Mouse (Mus musculus) brown adipose tissue, adult 24 weeks (tissue): Measurements from ENCODE around the gene Eif1. TPM values are rescaled to one million over a fixed set of nuclear protein-coding genes. Genes with fewer than 3 reads are reported as not detected.
A peak's percentile ranks its signal among the peaks of the same experiment; 100 is the strongest.
"Not testable (repeated sequence)": the region's sequence is repeated elsewhere in the genome, so short reads cannot be mapped to it uniquely, and the experiment has no call there.

Experiments
- H3K27ac ChIP-seq: fragments of 200-500 bp; replicated peaks from 2 replicates; pipeline ENCODE4 v1.5.1; 2012; ENCODE audit warnings: low read depth, mild to moderate bottlenecking, low read length
- H3K4me1 ChIP-seq: fragments of 200-500 bp; 2 replicates; pipeline ENCODE4 v1.6.1; 2012; ENCODE audit warnings: low read length, mixed read lengths; ENCODE audit not compliant: control insufficient read depth, insufficient read depth, insufficient read length
- H3K4me3 ChIP-seq: fragments of 200-500 bp; 2 replicates; pipeline ENCODE4 v1.5.1; 2012; ENCODE audit warnings: low read depth, mild to moderate bottlenecking, low read length, moderate library complexity; ENCODE audit not compliant: insufficient read depth
- polyA plus RNA-seq: library from polyadenylated mRNA; stranded (reverse); fragments of >200 nt; gene quantifications from 2 replicates; pipeline ENCODE4 v1.2.4, GENCODE M21; 2012; ENCODE audit not compliant: missing spikeins, insufficient read depth, insufficient read length

Eif1 gene
- polyA plus RNA-seq, 1 experiment, result 1,185 TPM

DNA sequence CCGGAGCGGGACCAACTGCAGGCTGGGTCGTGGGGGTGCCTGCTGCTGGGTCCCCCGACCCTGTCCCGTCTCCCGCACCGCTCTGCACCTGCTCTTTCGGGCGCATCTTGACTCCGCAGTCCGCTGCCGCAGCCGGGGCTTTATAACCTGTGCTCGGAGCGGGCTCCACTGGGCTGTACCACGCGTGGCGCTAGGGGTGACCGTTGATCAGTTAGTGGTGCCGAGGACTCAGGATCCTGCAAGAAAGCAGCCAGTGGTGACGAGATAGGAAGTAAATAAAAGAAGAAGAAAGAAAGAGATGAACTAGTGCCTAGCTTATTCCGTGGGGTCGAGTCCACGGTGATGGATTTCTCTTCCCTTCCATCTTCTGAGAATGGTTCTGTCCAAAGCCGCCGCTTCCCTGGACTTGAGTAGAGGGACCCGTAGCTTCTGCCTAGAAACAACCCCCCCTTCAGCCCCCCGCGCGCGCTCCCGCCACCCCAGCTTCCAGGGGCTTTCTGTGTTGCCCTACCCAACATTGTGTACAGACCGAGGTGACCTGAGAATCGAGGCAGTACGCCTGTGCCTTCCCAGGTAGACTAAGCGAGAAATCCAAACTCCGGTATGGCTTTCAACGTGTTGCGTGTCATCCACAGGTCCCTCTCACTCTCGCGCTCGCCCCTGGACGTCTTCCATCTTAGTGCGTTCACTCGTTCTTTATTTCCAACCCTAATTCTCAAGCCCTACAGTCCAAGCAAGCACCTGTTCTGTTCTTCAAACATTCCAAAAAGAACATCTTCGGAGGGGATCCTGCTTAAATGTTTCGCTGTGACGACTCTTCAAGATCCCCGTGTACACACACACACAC is 36.5 kb downstream of the Eif1 start, which contains the start of gene Hap1:
TSS of gene Hap1 (minus strand) at position 157 of the 847 bp plus-strand sequence.
- Histone ChIP-seq H3K4me3 (peak within 1 kb of the TSS; percentile 77), H3K27ac (no peak within 1 kb of the TSS), H3K4me1 (no peaks in the 10 kb centered on the region)

DNA sequence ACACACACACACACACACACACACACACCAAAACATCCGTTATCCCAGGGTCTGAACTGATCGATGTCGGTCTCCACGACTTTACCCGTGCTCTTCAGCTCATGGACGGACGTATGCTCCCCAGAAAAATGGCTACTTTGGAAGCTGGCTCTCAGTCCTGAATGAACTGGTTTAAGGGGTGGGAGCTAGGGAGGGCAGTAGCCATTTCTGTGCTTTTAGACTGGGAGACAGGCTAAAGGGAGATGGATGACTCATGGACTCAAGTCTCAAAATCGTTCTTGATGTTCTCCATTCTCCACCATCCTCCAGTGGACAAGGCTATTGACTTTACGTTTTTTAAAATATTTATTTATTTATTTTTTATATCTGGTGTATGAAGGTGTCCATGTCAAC is 37.1 kb downstream of the Eif1 start:
- no peak overlapping the region for H3K27ac ChIP-seq
- no peaks in the 10 kb centered on the region for H3K4me1 ChIP-seq
- peak overlapping the region; percentile 77 for H3K4me3 ChIP-seq

DNA sequence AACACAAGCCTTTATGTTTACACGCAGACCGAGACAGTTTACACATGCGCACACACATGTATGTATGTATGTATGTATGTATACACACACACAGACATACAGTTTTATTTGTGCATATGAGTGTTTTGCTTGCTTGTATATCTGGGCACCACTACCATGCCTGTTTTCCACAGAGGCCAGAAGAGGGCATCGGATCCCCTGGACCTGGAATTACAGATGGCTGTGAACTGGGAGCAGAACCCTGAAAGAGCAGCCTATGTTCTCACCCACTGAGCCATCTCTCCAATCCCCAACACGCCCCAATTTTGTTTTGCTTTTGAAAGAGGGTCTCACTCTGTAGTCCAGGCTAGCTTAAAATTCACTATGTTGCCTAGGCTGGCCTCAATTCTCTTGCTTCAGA is 37.7 kb downstream of the Eif1 start:
- no peak overlapping the region for H3K27ac ChIP-seq
- no peaks in the 10 kb centered on the region for H3K4me1 ChIP-seq
- no peak overlapping the region for H3K4me3 ChIP-seq

DNA sequence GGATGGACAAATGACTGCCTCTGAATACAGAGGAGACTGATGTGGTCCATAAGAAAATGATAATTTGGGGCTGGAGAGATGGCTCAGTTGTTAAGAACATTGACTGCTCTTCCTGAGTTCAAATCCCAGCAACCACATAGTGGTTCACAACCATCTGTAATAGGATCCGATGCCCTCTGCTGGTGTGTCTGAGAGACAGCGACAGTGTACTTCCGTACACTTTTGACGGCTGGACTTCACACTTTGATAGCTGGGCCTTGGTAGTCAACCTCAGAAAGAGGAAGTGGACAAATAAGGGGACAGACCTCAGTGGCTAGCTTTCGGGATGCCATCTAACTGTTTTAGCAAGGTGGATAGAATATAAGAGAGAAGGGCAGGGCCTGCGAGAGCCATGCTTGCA is 40.5 kb downstream of the Eif1 start:
- H3K4me3 ChIP-seq, result no peak overlapping the region
- peaks cover 5% of the 10 kb centered on the region; the same call in 1 of the 2 replicates for H3K4me1 ChIP-seq
- H3K27ac ChIP-seq, result no peak overlapping the region

DNA sequence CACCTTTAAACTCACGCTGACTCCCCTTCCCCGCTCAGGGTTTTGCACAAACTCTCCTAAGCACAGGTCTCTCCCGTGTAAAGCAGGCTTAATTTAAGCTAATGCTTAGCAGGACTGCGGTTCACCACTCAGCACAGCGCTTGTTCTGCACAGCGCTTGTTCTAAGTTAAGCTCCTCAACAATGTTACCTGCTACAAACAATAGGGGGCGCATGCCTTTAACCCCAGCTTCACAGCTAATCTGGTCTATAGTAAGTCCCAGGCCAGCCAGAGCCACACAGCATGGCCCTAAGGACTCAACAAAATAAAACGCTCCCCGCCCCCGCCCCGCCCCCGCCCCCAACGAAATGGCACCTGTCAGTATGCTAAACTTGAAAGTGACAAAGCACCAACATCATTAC is 41.4 kb downstream of the Eif1 start:
- H3K4me3 ChIP-seq, H3K27ac ChIP-seq: not testable (repeated sequence)
- peaks cover 12% of the 10 kb centered on the region; the same call in 1 of the 2 replicates for H3K4me1 ChIP-seq

DNA sequence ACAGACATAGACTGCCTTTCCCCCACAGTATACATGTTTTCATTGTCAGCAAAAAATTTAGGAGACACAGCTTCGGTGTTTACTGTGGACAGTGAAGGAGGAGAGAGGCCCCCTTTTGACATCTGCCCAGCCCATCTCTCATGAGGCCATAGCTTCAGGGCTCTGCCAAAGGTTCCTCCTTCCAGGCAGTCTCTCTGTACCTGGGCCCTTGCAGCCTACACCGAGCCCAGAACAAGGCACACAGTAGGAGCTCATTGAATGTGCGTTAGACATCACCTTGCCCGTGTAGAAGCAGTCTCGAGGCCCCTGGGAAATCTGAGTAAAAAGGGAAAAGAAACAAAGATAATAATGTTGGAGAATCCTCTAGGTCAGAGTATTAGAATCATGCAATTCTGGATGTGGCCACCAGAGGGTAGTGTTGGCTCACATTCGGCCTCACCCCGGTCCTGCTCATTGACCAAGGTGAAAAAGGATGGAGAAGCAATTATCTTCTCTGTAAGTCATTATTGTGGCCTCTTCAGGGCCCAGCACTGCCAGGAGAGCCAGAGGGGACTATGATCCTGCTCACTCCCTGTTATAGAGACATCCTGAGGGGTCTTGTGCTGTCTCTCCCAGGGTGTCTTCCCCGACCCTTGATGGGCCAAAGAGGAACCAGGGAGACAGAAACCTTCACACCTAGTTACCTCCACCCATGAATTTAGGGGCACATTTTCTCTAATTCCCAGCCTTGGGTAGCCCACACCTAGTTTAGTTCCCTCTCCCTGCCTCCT is 42.7 kb downstream of the Eif1 start:
- Histone ChIP-seq H3K4me3 (no peak overlapping the region), H3K4me1 (peaks cover 13% of the 10 kb centered on the region; the same call in 1 of the 2 replicates)

DNA sequence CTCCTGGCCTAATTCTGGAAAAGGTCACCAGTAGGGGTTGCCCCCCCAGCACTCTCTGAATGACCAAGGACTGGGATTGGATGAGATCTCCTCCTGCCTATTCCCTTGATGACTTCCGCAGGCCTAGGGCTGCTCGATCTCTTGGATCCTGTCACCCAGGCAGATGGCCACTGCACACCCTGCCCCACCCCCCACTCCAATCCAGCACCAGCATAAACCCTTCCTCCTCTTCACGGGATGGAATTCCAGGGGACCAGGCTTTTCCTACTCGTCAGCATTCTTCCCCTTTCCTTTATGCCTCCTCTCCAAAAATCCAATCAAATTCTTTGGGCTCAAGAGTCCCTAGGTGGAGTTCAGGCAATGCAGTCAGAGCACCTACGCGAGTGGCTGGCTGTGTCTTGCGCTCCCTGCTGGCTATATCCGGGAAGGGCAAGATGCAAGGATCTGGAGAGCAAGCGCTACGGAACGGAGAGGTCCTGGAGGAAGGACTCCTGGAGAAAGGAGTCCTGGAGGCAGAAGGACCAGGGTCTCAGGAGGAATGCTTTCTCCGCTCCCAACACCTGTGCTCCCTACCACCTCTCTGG is 43.4 kb downstream of the Eif1 start:
- H3K27ac ChIP-seq, result no peak overlapping the region
- no peak overlapping the region for H3K4me3 ChIP-seq
- peaks cover 15% of the 10 kb centered on the region; the same call in 1 of the 2 replicates for H3K4me1 ChIP-seq

More for the DNA sequence above, 42.7 kb downstream of the Eif1 start:
- H3K27ac ChIP-seq, result no peak overlapping the region

DNA sequence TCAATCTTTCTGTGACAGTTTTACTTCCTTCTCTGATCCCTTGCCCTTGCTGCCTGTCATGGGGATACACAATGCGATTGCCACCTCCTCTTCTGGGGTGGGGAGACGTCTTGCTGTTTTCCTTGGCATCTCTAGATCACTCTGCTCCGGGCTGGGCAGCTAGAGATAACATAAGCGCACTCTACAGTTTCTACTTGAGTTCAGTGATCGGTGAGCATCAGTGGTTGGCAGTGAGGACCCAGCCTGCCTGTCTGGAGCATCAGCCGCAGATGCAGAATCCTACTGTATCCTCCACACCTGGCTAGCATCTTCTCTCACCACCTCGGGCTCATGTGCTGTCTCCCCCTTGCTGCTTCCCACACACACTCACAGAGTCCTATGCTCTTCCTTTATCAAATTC is 49.5 kb downstream of the Eif1 start:
- peak overlapping the region; percentile 16; the same call in 1 of the 2 replicates for H3K27ac ChIP-seq
- H3K4me3 ChIP-seq, result no peak overlapping the region

DNA sequence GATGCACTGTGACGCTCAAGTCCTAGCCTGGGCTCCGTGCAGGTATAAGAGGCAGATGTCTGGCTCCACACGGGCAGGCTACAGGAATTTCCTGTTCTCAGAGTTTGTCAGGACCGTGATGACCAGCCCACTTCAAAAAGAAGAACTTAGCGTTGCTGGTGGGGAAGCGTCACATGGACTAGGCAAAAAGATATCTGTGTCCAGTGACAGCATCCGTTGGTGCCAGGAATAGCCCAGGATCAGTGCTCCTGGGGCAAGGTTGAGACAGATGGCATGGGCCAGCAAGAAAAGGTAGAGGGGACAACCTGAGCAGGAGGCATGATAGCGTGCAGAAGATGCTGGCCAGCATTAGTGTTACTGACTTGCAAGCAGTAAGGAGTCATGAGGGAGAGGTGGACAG is 50.1 kb downstream of the Eif1 start:
- Histone ChIP-seq H3K4me1 (peaks cover 21% of the 10 kb centered on the region), H3K27ac (peak overlapping the region; percentile 43; the same call in 1 of the 2 replicates), H3K4me3 (no peak overlapping the region)

More for the DNA sequence above, 49.5 kb downstream of the Eif1 start:
- H3K4me1 ChIP-seq, result peaks cover 21% of the 10 kb centered on the region

Other genes with a start within 250 kb of the Eif1 start
- gene Krt32, start 231.7 kb upstream of the Eif1 start, polyA plus RNA-seq, result not detected in 2 replicates
- gene Krt35, start 223.6 kb upstream of the Eif1 start, polyA plus RNA-seq, result not detected in 2 replicates
- 1.4 TPM in 2 replicates for gene Krt36, start 214.3 kb upstream of the Eif1 start, polyA plus RNA-seq
- not detected in 2 replicates for gene Krt13, start 198.3 kb upstream of the Eif1 start, polyA plus RNA-seq
- gene Krt15, start 184.0 kb upstream of the Eif1 start, polyA plus RNA-seq, result 0.67 and 2.4 TPM in 2 replicates
- gene Krt19, start 171.2 kb upstream of the Eif1 start, polyA plus RNA-seq, result 0.87 TPM in 1 of 2 replicates, not detected in the other
- gene Krt9, start 126.6 kb upstream of the Eif1 start, polyA plus RNA-seq, result not detected in 2 replicates
- gene Krt14, start 112.3 kb upstream of the Eif1 start, polyA plus RNA-seq, result 0.67 TPM in 1 of 2 replicates, not detected in the other
- not detected in 2 replicates for gene Krt16, start 71.0 kb upstream of the Eif1 start, polyA plus RNA-seq
- not detected in 2 replicates for gene Krt17, start 58.9 kb upstream of the Eif1 start, polyA plus RNA-seq
- not detected in 2 replicates for gene Krt42, start 50.0 kb upstream of the Eif1 start, polyA plus RNA-seq
- not detected in 2 replicates for gene Gast, start 14.5 kb downstream of the Eif1 start, polyA plus RNA-seq
- gene Hap1, start 36.2 kb downstream of the Eif1 start, polyA plus RNA-seq, result not detected in 2 replicates
- 24.9 and 31.0 TPM in 2 replicates for gene Jup, start 77.9 kb downstream of the Eif1 start, polyA plus RNA-seq
- 5.7 and 9.8 TPM in 2 replicates for gene P3h4, start 95.0 kb downstream of the Eif1 start, polyA plus RNA-seq
- gene Fkbp10, start 95.8 kb downstream of the Eif1 start, polyA plus RNA-seq, result 1.7 and 3.3 TPM in 2 replicates
- gene Nt5c3b, start 121.9 kb downstream of the Eif1 start, polyA plus RNA-seq, result 14.7 and 16.3 TPM in 2 replicates
- not detected in 2 replicates for gene Klhl10, start 122.0 kb downstream of the Eif1 start, polyA plus RNA-seq
- gene Klhl11, start 152.9 kb downstream of the Eif1 start, polyA plus RNA-seq, result 2.5 and 3.4 TPM in 2 replicates
- gene Acly, start 208.1 kb downstream of the Eif1 start, polyA plus RNA-seq, result 2,639 and 2,906 TPM in 2 replicates
- gene Ttc25, start 225.7 kb downstream of the Eif1 start, polyA plus RNA-seq, result 28.0 and 35.4 TPM in 2 replicates